Mouse (Mus musculus) liver, embryonic 15.5 days (tissue): ENCODE data around the gene Krt86. TPM values are rescaled to one million over a fixed set of nuclear protein-coding genes. Genes with fewer than 3 reads are reported as not detected.

ENCODE experiments used
- polyA plus RNA-seq: library from polyadenylated mRNA; unstranded; fragments of >200 nt; fragmentation: Nextera tagmentation; extraction: Ambion mirVana; gene quantifications from 2 replicates; pipeline ENCODE4 v1.2.1, GENCODE M21; 2015

Gene Krt86
- polyA plus RNA-seq, 1 experiment from 2014 or later: not detected

Other genes starting within 250 kb of the Krt86 start
- 0.37 and 0.46 TPM in 2 replicates for gene Grasp, start 249.3 kb upstream of the Krt86 start, polyA plus RNA-seq
- gene Nr4a1, start 219.2 kb upstream of the Krt86 start, polyA plus RNA-seq: 0.68 and 0.83 TPM in 2 replicates
- 25.5 and 27.3 TPM in 2 replicates for gene Atg101, start 189.2 kb upstream of the Krt86 start, polyA plus RNA-seq
- 0.30 and 0.81 TPM in 2 replicates for gene 6030408B16Rik, start 180.3 kb upstream of the Krt86 start, polyA plus RNA-seq
- gene Krt80, start 103.3 kb upstream of the Krt86 start, polyA plus RNA-seq: 0.43 and 0.44 TPM in 2 replicates
- 1.7 TPM in 2 replicates for gene Krt7, start 62.4 kb upstream of the Krt86 start, polyA plus RNA-seq
- gene Krt87, start 34.7 kb upstream of the Krt86 start, polyA plus RNA-seq: not detected in 2 replicates
- gene Krt88, start 25.7 kb upstream of the Krt86 start, polyA plus RNA-seq: not detected in 2 replicates
- gene Krt81, start 9.7 kb upstream of the Krt86 start, polyA plus RNA-seq: not detected in 2 replicates
- gene Krt83, start 18.0 kb downstream of the Krt86 start, polyA plus RNA-seq: 0.32 and 0.51 TPM in 2 replicates
- not detected in 2 replicates for gene Gm49425, start 43.8 kb downstream of the Krt86 start, polyA plus RNA-seq
- gene Krt84, start 59.3 kb downstream of the Krt86 start, polyA plus RNA-seq: 0.05 TPM in 1 of 2 replicates, not detected in the other
- not detected in 2 replicates for gene Krt82, start 77.2 kb downstream of the Krt86 start, polyA plus RNA-seq
- gene Krt90, start 89.5 kb downstream of the Krt86 start, polyA plus RNA-seq: not detected in 2 replicates
- gene Krt75, start 100.4 kb downstream of the Krt86 start, polyA plus RNA-seq: not detected in 2 replicates
- not detected in 2 replicates for gene Gm5414, start 154.7 kb downstream of the Krt86 start, polyA plus RNA-seq
- not detected in 2 replicates for gene Gm5478, start 173.9 kb downstream of the Krt86 start, polyA plus RNA-seq
- gene Krt6b, start 206.8 kb downstream of the Krt86 start, polyA plus RNA-seq: not detected in 2 replicates
- 0.05 and 0.17 TPM in 2 replicates for gene Krt6a, start 220.8 kb downstream of the Krt86 start, polyA plus RNA-seq
- gene Krt5, start 239.4 kb downstream of the Krt86 start, polyA plus RNA-seq: 0.14 and 0.53 TPM in 2 replicates